Mouse (Mus musculus) heart, adult 2 months (tissue): ENCODE measurements around the gene Isx. TPM values are rescaled to one million over a fixed set of nuclear protein-coding genes. Genes with fewer than 3 reads are reported as not detected.

ENCODE experiments used
- DNase-seq, 2 experiments: peaks; one replicate each; pipeline ENCODE4 v3.0.0; 2021
- H3K27ac ChIP-seq: fragments of 200-600 bp; 2 replicates; pipeline ENCODE4 v1.8.1; 2022
- H3K27me3 ChIP-seq: fragments of 200-500 bp; 2 replicates; pipeline ENCODE4 v1.6.1; 2012; ENCODE audit warnings: mild to moderate bottlenecking, low read length, inconsistent platforms, mixed read lengths; ENCODE audit not compliant: control insufficient read depth, insufficient read depth
- H3K36me3 ChIP-seq: fragments of 200-500 bp; 2 replicates; pipeline ENCODE4 v1.6.1; 2012; ENCODE audit warnings: low read length, inconsistent platforms; ENCODE audit not compliant: control insufficient read depth, insufficient read depth
- H3K4me1 ChIP-seq: fragments of 200-500 bp; 2 replicates; pipeline ENCODE4 v1.6.1; 2011; ENCODE audit warnings: low read length; ENCODE audit not compliant: control insufficient read depth, insufficient read depth
- H3K4me3 ChIP-seq: fragments of 200-600 bp; 2 replicates; pipeline ENCODE4 v1.8.1; 2022
- H3K79me2 ChIP-seq: fragments of 200-500 bp; replicated peaks from 2 replicates; pipeline ENCODE4 v1.6.1; 2012; ENCODE audit warnings: mild to moderate bottlenecking, inconsistent platforms, low read length, moderate library complexity, mixed read lengths; ENCODE audit not compliant: control insufficient read depth, insufficient read depth
- H3K9ac ChIP-seq: fragments of 200-500 bp; 2 replicates; pipeline ENCODE4 v1.6.1; 2012; ENCODE audit warnings: low read depth, mild to moderate bottlenecking, control low read depth, inconsistent platforms, low read length, mixed read lengths
- CTCF ChIP-seq: fragments of 200-600 bp; IDR thresholded peaks from 2 replicates; pipeline ENCODE4 v1.8.1; 2022; ENCODE audit warnings: antibody characterized with exemption, mild to moderate bottlenecking, moderate library complexity
- EP300 ChIP-seq: fragments of 200-500 bp; IDR thresholded peaks from 2 replicates; pipeline ENCODE4 v1.6.1; 2011; ENCODE audit warnings: low read depth, low read length, control low read depth; ENCODE audit not compliant: insufficient read depth
- POLR2A ChIP-seq: fragments of 200-500 bp; IDR thresholded peaks from 2 replicates; pipeline ENCODE4 v1.6.1; 2011; ENCODE audit warnings: mild to moderate bottlenecking, low read depth, low read length, control low read depth; ENCODE audit not compliant: insufficient read depth
- WGBS: fragments of 180-500 bp; shearing (Covaris S2); methylation state at CpG from one replicate; pipeline ENCODE4 v1.1.7; 2018; 5-methylcytosine and 5-hydroxymethylcytosine counted together
- intact Hi-C: fragments of 180-260 bp; cut with DNase I; formaldehyde crosslinking; loops from one replicate; pipeline ENCODE4 v1.15.1; 2025
- polyA plus RNA-seq: library from polyadenylated mRNA; depleted of rRNA; stranded (reverse); fragments of >200 nt; gene quantifications from 2 replicates; pipeline ENCODE4 v1.2.3, GENCODE M21; 2012
- total RNA-seq, 2 experiments: library from RNA; stranded (reverse); gene quantifications; 2 replicates each; pipeline ENCODE4 v1.2.3; 2021

Isx gene
- total and polyA plus RNA-seq, 3 experiments, result 0.18 TPM; not detected in 1

- no peaks in the 10 kb centered on the region for H3K36me3 ChIP-seq
- H3K27ac ChIP-seq, result no peak overlapping the region
- intact Hi-C loops, result no loop called here
- no peaks in the 10 kb centered on the region for H3K4me1 ChIP-seq
- H3K27me3 ChIP-seq, result no peaks in the 10 kb centered on the region
- DNase-seq, result no peak
- H3K4me3 ChIP-seq, result no peak overlapping the region
- H3K9ac ChIP-seq, result no peak overlapping the region
- H3K79me2 ChIP-seq, result no peaks in the 10 kb centered on the region
- TF ChIP-seq CTCF (no peak), EP300 (no peak), POLR2A (no peak)
Observed at GRCm38 (mm10) chr8:74850971-74851370, 22.0 kb upstream of the Isx start.

- Histone ChIP-seq H3K36me3 (no peaks in the 10 kb centered on the region), H3K27me3 (no peaks in the 10 kb centered on the region), H3K9ac (no peak overlapping the region), H3K4me3 (no peak overlapping the region), H3K4me1 (no peaks in the 10 kb centered on the region), H3K27ac (no peak overlapping the region), H3K79me2 (no peaks in the 10 kb centered on the region)
- no peak for DNase-seq
- no peak for TF ChIP-seq POLR2A
- TF ChIP-seq CTCF, result no peak
- TF ChIP-seq EP300, result no peak
- WGBS, result 22% methylated on average over 3 of the region's 3 CpGs
- intact Hi-C loops, result no loop called here
Observed at GRCm38 (mm10) chr8:74851837-74852236, 21.1 kb upstream of the Isx start.

- Histone ChIP-seq H3K4me1 (no peaks in the 10 kb centered on the region), H3K9ac (no peak overlapping the region), H3K27ac (no peak overlapping the region), H3K27me3 (no peaks in the 10 kb centered on the region), H3K4me3 (no peak overlapping the region), H3K79me2 (no peaks in the 10 kb centered on the region), H3K36me3 (no peaks in the 10 kb centered on the region)
- TF ChIP-seq CTCF (peak; percentile 55), POLR2A (no peak)
- DNase-seq, result no peak
- 17% methylated on average over 5 of the region's 5 CpGs for WGBS
- intact Hi-C loops, result no loop called here
Observed at GRCm38 (mm10) chr8:74853488-74853887, 19.5 kb upstream of the Isx start.

- intact Hi-C loops, result no loop called here
- H3K4me3 ChIP-seq, result no peak overlapping the region
- no peak for DNase-seq
- H3K27me3 ChIP-seq, result no peaks in the 10 kb centered on the region
- TF ChIP-seq POLR2A (no peak), EP300 (no peak)
- H3K36me3 ChIP-seq, result no peaks in the 10 kb centered on the region
- 92% methylated on average over 4 of the region's 4 CpGs for WGBS
- H3K27ac ChIP-seq, result no peak overlapping the region
- H3K9ac ChIP-seq, result no peak overlapping the region
- H3K4me1 ChIP-seq, result no peaks in the 10 kb centered on the region
- no peaks in the 10 kb centered on the region for H3K79me2 ChIP-seq
Observed at GRCm38 (mm10) chr8:74854786-74855185, 18.2 kb upstream of the Isx start.

GRCm38 (mm10) chr8:74855341-74855740 lies 17.6 kb upstream of the Isx start:
- no peaks in the 10 kb centered on the region for H3K4me1 ChIP-seq
- no peak overlapping the region for H3K27ac ChIP-seq
- WGBS, result 85% methylated on average over 3 of the region's 3 CpGs
- H3K9ac ChIP-seq, result no peak overlapping the region
- DNase-seq, result no peak
- H3K79me2 ChIP-seq, result no peaks in the 10 kb centered on the region
- TF ChIP-seq CTCF (no peak), POLR2A (no peak), EP300 (no peak)
- no peak overlapping the region for H3K4me3 ChIP-seq
- no peaks in the 10 kb centered on the region for H3K36me3 ChIP-seq
- intact Hi-C loops, result no loop called here
- H3K27me3 ChIP-seq, result no peaks in the 10 kb centered on the region

- intact Hi-C loops, result no loop called here
- DNase-seq, result no peak
- Histone ChIP-seq H3K27me3 (no peaks in the 10 kb centered on the region), H3K9ac (no peak overlapping the region), H3K27ac (no peak overlapping the region), H3K36me3 (no peaks in the 10 kb centered on the region), H3K4me1 (no peaks in the 10 kb centered on the region), H3K4me3 (no peak overlapping the region), H3K79me2 (no peaks in the 10 kb centered on the region)
- TF ChIP-seq POLR2A (no peak), EP300 (no peak), CTCF (no peak)
- WGBS, result 89% methylated on average over 4 of the region's 4 CpGs
Observed at GRCm38 (mm10) chr8:74859241-74859640, 13.7 kb upstream of the Isx start.

- TF ChIP-seq CTCF, result no peak
- TF ChIP-seq POLR2A, result no peak
- no peak for TF ChIP-seq EP300
- DNase-seq, result no peak
- no peaks in the 10 kb centered on the region for H3K4me1 ChIP-seq
- intact Hi-C loops, result no loop called here
- no peaks in the 10 kb centered on the region for H3K36me3 ChIP-seq
- H3K79me2 ChIP-seq, result no peaks in the 10 kb centered on the region
- no peaks in the 10 kb centered on the region for H3K27me3 ChIP-seq
- no peak overlapping the region for H3K27ac ChIP-seq
- 75% methylated on average over 6 of the region's 6 CpGs for WGBS
- no peak overlapping the region for H3K4me3 ChIP-seq
- H3K9ac ChIP-seq, result no peak overlapping the region
Observed at GRCm38 (mm10) chr8:74860449-74860848, 12.5 kb upstream of the Isx start.
